Mouse (Mus musculus) liver, adult 2 months (tissue): ENCODE data around the gene Tmem62. TPM values are rescaled to one million over a fixed set of nuclear protein-coding genes. Genes with fewer than 3 reads are reported as not detected.
"Not testable (repeated sequence)": the region's sequence is repeated elsewhere in the genome, so short reads cannot be mapped to it uniquely, and the experiment has no call there.

Source experiments
- DNase-seq: peaks from one replicate; pipeline ENCODE4 v3.0.0-alpha.2; 2011; ENCODE audit warnings: low read depth, low spot score; ENCODE audit errors: extremely low read depth
- H3K27ac ChIP-seq: fragments of 200-500 bp; replicated peaks from 2 replicates; pipeline ENCODE4 v1.5.1; 2012; ENCODE audit warnings: low read depth, mild to moderate bottlenecking, control low read depth, inconsistent platforms, low read length; ENCODE audit not compliant: insufficient read depth
- H3K27me3 ChIP-seq: fragments of 200-500 bp; 2 replicates; pipeline ENCODE4 v1.6.1; 2012; ENCODE audit warnings: mild to moderate bottlenecking, moderate library complexity, low read length, inconsistent platforms; ENCODE audit not compliant: control insufficient read depth, insufficient read depth
- H3K36me3 ChIP-seq: fragments of 200-500 bp; 2 replicates; pipeline ENCODE4 v1.6.1; 2012; ENCODE audit warnings: low read length, inconsistent platforms; ENCODE audit not compliant: control insufficient read depth, insufficient read depth
- H3K4me1 ChIP-seq: fragments of 200-500 bp; 2 replicates; pipeline ENCODE4 v1.6.1; 2011; ENCODE audit warnings: low read length; ENCODE audit not compliant: control insufficient read depth, insufficient read depth
- H3K4me3 ChIP-seq: fragments of 200-500 bp; 2 replicates; pipeline ENCODE4 v1.5.1; 2011; ENCODE audit warnings: low read depth, mild to moderate bottlenecking, control low read depth, low read length, moderate library complexity; ENCODE audit not compliant: insufficient read depth
- H3K79me2 ChIP-seq: fragments of 200-500 bp; 2 replicates; pipeline ENCODE4 v1.6.1; 2012; ENCODE audit warnings: inconsistent platforms, mild to moderate bottlenecking, low read length, moderate library complexity; ENCODE audit not compliant: control insufficient read depth, insufficient read depth
- H3K9ac ChIP-seq: fragments of 200-500 bp; 2 replicates; pipeline ENCODE4 v1.6.1; 2012; ENCODE audit warnings: low read depth, mild to moderate bottlenecking, control low read depth, inconsistent platforms, low read length
- CTCF ChIP-seq: fragments of 200-500 bp; IDR thresholded peaks from 2 replicates; pipeline ENCODE4 v1.5.1; 2011; ENCODE audit warnings: low read depth, low read length, control low read depth
- POLR2A ChIP-seq: fragments of 200-500 bp; IDR thresholded peaks from 2 replicates; pipeline ENCODE4 v1.6.1; 2011; ENCODE audit warnings: low read length, control low read depth; ENCODE audit not compliant: insufficient read depth; ENCODE audit errors: extremely low read depth
- WGBS: fragments of 180-500 bp; shearing (Covaris S2); methylation state at CpG from one replicate; pipeline ENCODE4 v1.1.7; 2018; 5-methylcytosine and 5-hydroxymethylcytosine counted together
- polyA plus RNA-seq: library from polyadenylated mRNA; depleted of rRNA; stranded (reverse); fragments of >200 nt; gene quantifications from 2 replicates; pipeline ENCODE4 v1.2.3, GENCODE M21; 2012
- total RNA-seq: library from RNA; depleted of rRNA; stranded (reverse); fragments of >200 nt; gene quantifications from 2 replicates; pipeline ENCODE4 v1.2.3, GENCODE M21; 2014

The Tmem62 gene
- total and polyA plus RNA-seq, 2 experiments, result 8.0 to 17.7 TPM

DNA sequence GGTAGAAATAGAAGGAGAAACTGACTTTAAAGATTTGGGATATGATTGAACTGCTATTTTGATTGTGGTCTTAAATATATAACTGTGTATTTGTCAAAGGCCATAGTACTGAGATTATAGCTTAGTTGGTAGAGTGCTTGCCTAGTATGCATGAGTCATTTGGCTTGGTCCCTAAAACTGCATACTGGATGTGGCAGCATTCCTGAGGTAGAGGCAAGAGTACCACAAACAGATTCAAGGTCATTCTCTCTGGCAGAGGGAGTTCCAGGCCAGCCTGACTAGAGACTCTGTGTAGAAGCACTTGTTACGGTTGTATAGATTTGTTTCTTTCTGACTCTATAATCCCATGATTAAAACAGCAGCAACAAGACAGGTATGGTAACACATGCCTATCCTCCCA lies 3.0 kb downstream of the Tmem62 start:
- H3K27me3 ChIP-seq, result no peaks in the 10 kb centered on the region
- DNase-seq, result no peak
- no peak overlapping the region for H3K27ac ChIP-seq
- no peak overlapping the region for H3K4me3 ChIP-seq
- no peak overlapping the region for H3K9ac ChIP-seq
- peaks cover 3% of the 10 kb centered on the region; the same call in 1 of the 2 replicates for H3K4me1 ChIP-seq
- peaks cover 10% of the 10 kb centered on the region for H3K36me3 ChIP-seq
- TF ChIP-seq POLR2A (no peak), CTCF (no peak)
- H3K79me2 ChIP-seq, result no peaks in the 10 kb centered on the region
- WGBS, result 85% methylated on average over 1 of the region's 1 CpGs

- H3K27ac ChIP-seq, result no peak overlapping the region
- WGBS, result 81% methylated on average over 2 of the region's 2 CpGs
Measured at GRCm38 (mm10) chr2:120980861-120981260, 4.0 kb downstream of the Tmem62 start.

GRCm38 (mm10) chr2:120983611-120984010 lies 6.8 kb downstream of the Tmem62 start:
- TF ChIP-seq POLR2A, result no peak
- no peak for TF ChIP-seq CTCF
- H3K27ac ChIP-seq, result no peak overlapping the region
- H3K79me2 ChIP-seq, result no peaks in the 10 kb centered on the region
- H3K9ac ChIP-seq, result no peak overlapping the region
- DNase-seq, result no peak
- H3K36me3 ChIP-seq, result peaks cover 16% of the 10 kb centered on the region
- H3K27me3 ChIP-seq, result no peaks in the 10 kb centered on the region
- H3K4me1 ChIP-seq, result no peaks in the 10 kb centered on the region
- H3K4me3 ChIP-seq, result no peak overlapping the region
- WGBS, result 88% methylated on average over 2 of the region's 2 CpGs

More at GRCm38 (mm10) chr2:120980861-120981260, 4.0 kb downstream of the Tmem62 start:
- Histone ChIP-seq H3K9ac (no peak overlapping the region), H3K27me3 (no peaks in the 10 kb centered on the region), H3K36me3 (peaks cover 11% of the 10 kb centered on the region), H3K79me2 (no peaks in the 10 kb centered on the region), H3K4me3 (no peak overlapping the region), H3K4me1 (peaks cover 3% of the 10 kb centered on the region; the same call in 1 of the 2 replicates)
- TF ChIP-seq CTCF (no peak), POLR2A (no peak)
- no peak for DNase-seq

DNA sequence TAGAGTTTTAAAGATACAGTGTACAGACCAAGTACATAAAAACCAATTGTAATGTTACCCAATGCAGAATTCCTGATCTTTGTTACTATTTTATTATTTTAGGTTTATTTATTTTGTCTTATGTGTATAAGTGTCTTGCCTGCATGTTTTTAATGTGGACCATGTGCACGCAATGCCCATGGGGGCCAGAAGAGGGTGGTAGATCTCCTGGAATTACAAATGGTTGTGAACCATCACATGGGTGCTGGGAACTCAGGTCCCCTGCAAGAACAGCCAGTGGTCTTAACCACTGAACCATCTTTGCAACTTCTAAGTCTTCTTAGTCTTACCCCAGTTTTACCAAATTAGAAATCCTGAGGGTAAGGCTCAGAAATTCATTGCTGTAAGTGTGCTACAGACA lies 8.4 kb downstream of the Tmem62 start:
- 97% methylated on average over 1 of the region's 1 CpGs for WGBS
- peaks cover 15% of the 10 kb centered on the region for H3K36me3 ChIP-seq
- no peaks in the 10 kb centered on the region for H3K4me1 ChIP-seq
- DNase-seq, result no peak
- no peaks in the 10 kb centered on the region for H3K79me2 ChIP-seq
- no peak overlapping the region for H3K4me3 ChIP-seq
- no peak overlapping the region for H3K9ac ChIP-seq
- no peak overlapping the region for H3K27ac ChIP-seq
- H3K27me3 ChIP-seq, result no peaks in the 10 kb centered on the region
- TF ChIP-seq CTCF, result peak; percentile 35; the same call in 1 of the 2 replicates
- TF ChIP-seq POLR2A, result no peak

DNA sequence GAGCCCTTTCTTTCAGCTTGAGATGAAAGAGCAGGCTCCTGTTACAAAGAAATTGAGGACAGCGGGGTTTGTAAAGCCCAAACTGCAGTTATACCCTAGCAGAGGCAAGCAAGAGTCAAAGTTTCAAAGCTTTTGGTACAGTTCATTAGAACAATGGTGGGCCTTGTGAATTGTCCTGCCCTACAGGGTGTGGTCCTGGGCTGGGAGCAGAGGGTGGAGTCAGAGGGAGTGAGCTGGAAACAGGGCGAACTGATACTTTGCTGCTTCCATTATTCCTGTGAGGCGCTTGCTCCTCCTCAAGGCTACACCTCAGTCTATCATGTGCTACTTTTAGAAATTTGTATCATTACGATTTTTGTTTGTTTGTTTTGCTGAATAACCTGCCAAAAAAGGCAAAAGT lies 14.4 kb downstream of the Tmem62 start:
- no peak for DNase-seq
- Histone ChIP-seq H3K9ac (no peak overlapping the region), H3K27ac (no peak overlapping the region), H3K27me3 (no peaks in the 10 kb centered on the region), H3K4me3 (no peak overlapping the region), H3K36me3 (peaks cover 16% of the 10 kb centered on the region), H3K79me2 (no peaks in the 10 kb centered on the region), H3K4me1 (no peaks in the 10 kb centered on the region)
- 84% methylated on average over 4 of the region's 4 CpGs for WGBS
- TF ChIP-seq CTCF (no peak), POLR2A (no peak)

DNA sequence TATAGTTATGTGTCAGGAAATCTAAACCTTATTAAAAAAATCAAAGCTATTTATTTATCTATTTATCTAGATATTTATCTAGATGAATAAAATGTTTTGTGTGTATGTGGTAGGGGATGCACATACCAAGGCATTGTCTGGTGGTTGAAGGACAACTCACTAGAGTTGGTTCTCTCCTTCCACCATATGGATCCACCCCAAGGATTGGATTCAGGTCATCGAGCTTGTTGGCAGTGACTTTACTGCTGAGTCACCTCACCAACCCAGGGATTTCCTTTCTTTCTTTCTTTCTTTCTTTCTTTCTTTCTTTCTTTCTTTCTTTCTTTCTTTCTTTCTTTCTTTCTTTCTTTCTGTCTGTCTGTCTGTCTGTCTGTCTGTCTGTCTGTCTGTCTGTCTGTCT lies 19.8 kb downstream of the Tmem62 start:
- H3K4me3 ChIP-seq, H3K4me1 ChIP-seq, H3K79me2 ChIP-seq, H3K9ac ChIP-seq, DNase-seq, H3K27me3 ChIP-seq, H3K27ac ChIP-seq: not testable (repeated sequence)
- H3K36me3 ChIP-seq, result peaks cover 15% of the 10 kb centered on the region
- WGBS, result 74% methylated on average over 1 of the region's 1 CpGs
